Mouse (Mus musculus) thymus, adult 2 months (tissue): ENCODE data around the gene Mfsd4b5.

Experiments used
- CTCF ChIP-seq: fragments of 200-500 bp; IDR thresholded peaks from 2 replicates; pipeline ENCODE4 v1.5.1; 2012; ENCODE audit warnings: mild to moderate bottlenecking, control low read depth, low read length, moderate library complexity, borderline replicate concordance; ENCODE audit not compliant: control insufficient read depth, poor library complexity, insufficient read depth; ENCODE audit errors: extremely low read depth
- POLR2A ChIP-seq: fragments of 200-500 bp; IDR thresholded peaks from 2 replicates; pipeline ENCODE4 v1.6.1; 2012; ENCODE audit warnings: mild to moderate bottlenecking, low read length, control low read depth, moderate library complexity; ENCODE audit not compliant: control insufficient read depth, poor library complexity, insufficient read depth; ENCODE audit errors: extremely low read depth

- TF ChIP-seq POLR2A: no peak
- no peak for TF ChIP-seq CTCF
These were observed 8.2 kb downstream of the Mfsd4b5 start for GRCm38 (mm10) chr10:39978231-39978630.
